Mouse (Mus musculus): ENCODE data around the gene Myh9. TPM values are rescaled to one million over a fixed set of nuclear protein-coding genes. Genes with fewer than 3 reads are reported as not detected.

The Myh9 gene
- polyA plus RNA-seq, 2 experiments from 2014 or later = 243 to 280 TPM

DNA sequence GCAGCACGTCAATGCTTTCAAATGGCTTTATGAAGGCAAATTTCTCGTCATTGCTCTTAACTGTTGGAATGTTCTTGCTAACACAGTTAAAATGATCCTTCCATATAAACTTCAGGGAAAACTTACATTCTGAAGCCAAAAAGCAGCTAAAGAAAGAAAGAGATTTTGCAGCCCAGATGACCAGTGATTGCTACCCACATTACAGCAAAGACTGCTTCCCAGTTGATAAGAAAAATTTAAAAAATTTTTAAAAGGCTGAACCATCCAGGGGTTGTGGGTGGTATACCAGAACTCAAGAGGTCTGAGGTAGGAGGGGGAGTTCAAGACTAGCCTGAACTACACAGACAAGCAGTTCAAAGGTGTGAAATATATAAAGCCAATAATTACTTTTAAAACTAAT lies 1.1 kb upstream of the Myh9 start:
- no peak for ATAC-seq

DNA sequence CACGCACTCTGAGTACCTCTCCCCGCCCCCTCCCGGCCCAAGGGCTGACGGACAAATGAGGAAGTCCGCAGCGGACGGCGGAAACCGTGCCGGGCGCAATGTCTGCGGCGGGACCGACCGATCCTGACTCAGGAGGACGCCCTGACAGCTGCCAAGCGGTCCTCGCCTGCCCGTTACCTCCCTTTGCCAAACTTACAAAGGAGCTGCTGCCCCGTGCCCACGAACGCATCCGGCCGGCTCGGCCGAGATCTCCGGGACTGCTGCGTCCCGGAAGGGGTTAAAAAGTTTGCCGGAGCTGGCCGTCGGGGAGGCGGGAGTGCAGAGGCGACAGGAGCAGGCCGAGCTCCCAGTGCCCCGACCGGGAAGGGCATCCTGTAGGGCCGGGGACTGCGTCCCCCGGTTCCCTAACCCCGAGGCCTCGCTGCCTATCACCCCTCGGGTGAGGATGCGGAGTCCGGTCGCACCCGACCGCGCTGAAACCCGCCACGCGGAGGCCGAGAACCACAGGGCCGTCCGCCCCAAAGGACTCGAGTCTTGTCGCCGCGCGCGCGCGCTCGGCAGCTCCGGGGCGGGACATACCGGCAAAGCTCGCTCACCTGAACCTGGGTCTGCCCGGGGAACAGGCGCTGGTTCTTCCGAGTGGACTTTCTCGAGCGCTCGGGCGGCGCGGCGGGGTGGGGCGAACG lies 471 bp downstream of the Myh9 start:
- peak; percentile 8 for ATAC-seq

DNA sequence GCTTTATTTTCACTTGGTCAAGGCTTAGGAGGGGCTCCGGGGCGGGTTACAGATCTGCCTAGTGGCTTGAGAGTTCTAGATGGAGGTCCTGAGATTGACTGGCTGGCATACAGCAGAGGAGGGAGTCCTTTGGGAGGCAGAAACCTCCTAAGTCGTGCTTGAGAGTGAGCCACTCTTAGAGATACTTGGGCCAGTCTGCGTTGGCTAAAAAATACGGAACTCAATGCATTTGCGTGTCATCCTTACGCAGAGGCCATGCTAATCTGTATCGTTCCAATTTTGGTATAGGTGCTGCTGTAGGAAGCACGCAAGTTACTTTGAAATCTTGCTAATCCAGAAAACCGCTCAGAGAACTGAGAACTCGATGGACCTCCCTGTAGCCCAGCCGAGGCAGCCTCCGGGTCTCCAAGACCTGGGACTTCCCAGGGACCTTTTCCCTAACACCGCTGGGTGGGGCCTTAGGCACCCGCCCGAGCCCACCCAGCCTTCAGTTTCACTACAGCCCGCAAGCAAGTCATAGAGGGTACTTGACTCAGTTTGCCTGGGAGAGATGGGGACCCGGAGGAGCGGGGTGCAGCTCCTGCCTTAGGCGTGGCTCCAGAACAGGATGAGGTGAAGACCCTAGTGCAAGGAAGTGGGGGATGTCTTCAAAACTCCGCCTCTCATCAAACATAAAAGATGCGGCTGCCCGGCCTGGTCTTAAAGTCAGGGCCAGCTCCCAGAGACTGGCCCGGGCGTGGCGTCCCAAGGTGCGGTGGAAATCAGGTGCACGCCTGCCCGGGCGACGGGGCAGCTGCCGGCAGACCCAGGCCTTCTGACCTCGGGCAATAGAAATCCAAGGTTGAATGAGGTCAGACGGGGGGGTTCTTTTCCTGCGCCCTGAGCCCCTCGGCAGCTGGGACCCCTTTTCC lies 1.3 kb downstream of the Myh9 start:
- ATAC-seq = no peak

DNA sequence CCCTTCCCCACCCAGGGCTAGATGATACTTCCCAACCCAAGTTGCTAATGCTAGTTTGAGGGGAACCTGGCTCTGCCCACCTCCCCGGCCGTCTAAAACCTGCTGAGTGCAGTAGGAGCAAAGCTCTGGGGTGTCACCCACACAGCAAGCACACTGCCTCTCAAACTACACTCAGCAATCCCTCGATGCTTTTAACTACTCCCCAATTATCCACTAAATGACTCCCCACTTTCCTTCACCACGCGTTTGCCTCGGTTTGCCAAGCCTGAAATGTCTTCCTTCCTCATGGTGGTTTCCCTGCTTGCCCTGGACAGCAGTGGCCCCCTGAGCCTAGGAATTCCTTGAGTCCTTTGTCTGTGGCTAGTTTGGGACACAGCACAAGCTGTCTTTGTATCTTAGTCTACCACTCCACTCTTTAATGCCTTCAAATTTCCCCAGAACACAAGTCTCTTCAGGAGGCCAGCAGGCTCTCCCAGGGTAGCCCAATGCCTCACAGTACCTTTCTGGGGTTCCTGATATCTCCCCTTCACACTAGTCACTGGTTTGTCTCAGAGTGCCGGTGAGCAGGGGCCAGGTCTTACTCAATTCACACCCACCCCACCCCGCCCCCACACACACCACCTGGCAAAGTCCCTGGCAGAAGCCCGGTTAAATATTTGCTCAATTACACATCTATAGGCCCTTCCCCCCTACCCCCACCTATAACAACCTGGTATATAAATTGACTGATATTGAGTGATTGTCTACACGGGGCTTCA lies 2.3 kb downstream of the Myh9 start:
- no peak for ATAC-seq

DNA sequence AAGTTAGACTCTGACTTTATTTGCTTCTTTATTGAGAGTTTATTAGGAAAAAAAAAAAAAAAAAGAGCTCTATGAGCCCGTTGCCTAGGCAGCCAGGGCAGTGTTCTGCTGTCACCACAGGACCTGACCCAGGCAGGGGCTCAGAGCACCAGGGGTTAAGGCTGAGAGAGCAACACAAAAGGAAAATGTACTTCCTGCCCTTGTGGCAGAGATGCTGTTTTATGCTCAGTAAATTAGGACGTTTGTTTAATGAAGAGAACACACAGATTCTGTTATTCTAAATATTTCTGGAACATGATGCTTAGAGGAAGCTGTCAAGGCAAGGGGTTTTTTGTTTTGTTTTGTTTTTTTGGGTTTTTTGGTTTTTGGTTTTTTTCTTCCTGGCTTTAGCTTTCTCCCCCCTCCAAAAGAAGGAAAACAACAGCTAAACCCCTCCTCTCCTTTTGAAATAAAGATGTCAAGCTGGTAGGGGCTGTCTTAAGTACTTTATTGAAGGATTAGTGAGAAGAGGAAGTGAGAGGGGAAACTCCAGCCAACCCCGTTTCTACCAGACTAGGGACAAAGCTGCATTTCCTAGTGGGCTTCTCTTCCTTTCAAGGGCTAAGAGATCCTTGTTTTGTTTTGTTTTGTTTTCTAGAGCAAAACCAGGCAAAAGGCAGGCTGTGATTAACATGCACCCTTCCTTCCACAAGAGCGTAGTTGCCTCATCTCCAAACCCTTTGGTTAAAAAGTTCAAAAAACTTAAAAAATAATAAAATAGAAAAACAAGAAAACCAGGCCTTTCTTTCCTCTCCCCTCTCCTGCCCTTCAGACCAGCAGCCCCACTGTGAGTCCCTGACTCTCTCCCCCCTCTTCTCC lies 3.2 kb downstream of the Myh9 start:
- peak; percentile 2 for ATAC-seq

DNA sequence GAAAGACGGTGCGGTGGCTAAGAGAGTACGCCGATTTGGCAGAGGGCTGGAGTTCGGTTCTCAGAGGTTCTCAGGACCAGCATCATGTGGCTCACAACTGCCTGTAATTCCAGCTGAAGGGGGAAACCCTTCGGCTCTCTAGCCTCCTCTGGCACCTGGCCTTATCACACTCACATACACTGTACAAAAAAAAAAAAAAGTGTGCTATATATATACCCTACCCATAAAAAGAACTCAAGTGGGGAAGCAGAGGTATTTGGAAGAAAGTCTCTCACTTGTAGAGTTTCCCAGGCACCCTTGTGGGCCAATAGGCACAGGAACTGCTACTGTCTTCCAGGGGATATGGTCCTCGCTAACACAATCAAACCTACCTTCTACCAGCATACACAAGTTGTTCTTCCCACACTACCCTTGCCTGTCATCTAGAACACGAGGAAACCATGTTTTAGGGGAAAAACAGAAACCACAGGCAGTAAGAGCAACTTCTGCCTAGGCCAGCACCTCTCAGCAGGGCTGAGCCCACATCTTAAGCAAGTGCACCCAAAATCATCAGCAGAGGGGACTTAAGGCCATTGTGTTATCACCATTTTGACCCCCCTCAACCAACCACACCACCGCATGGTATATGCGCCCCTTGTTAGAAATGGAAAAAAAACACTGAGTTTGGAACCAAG lies 4.4 kb downstream of the Myh9 start:
- no peak for ATAC-seq

DNA sequence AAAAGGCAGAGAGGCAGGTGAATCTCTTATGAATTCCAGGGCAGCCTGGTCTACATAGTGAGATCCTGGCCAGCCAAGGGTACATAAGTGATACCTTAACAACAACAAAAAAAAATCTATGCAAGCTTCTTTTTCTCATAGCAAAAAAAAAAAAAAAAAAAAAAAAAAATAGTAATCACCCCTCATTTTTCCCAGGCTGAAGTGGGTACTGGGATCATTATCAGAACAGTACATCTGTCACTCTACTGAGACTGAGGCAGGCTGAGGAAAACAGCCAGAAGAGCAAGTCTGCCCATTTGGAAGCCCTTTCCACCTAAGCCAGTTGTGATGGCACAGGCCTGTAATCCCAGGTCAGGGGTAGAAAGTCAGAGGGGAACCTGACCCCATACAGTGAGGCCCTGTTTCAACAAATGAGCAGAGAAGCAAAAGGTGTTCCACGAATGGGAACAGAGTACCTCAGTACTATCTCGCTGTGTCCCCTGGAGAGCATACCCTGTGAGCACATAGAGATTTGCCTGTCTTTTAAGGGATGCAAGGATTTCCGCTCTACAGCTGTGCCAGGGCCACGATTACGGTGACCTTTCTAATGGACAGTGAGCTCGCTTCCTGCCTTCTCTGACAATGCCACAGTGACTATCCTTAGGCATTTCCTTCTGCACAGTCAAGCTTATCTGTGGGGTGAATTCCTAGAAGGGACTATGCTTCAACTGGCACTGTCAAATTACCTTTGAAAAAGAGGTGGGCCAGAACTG lies 5.1 kb downstream of the Myh9 start:
- no peak for ATAC-seq

DNA sequence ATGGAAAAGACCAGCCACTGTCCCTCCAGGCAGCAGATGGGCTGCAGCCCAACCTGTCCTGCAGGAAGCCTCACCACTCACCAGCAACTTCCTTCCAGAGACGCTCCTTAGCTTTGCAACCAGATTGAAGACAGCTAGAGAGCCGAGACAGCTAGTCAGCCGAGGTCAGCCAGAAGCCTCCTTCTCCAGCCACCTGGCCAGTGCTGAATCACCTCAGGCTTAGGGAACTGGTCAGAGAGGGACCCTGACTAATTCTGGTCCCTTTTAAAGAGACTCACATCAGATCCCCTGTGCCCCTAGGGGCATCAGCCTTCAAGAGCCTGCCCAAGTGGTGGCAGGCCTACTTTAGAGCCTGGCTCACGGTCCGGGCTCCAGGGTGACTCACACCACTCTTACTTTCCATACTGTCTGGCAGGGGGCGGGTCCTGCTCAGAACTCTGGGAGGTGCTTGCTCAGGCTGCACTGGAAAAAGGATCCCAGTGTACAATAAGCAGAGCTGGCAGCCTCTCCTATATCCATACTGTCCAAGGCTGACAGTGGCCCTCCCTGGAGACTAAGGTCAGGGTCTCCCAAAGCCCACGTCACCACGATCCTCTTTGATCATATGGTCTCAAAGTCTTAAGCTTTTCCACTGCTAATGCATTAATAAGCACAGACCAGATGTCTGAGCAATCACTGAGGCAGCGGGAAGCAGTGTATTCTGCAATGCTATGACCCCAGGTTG lies 5.9 kb downstream of the Myh9 start:
- ATAC-seq = no peak

DNA sequence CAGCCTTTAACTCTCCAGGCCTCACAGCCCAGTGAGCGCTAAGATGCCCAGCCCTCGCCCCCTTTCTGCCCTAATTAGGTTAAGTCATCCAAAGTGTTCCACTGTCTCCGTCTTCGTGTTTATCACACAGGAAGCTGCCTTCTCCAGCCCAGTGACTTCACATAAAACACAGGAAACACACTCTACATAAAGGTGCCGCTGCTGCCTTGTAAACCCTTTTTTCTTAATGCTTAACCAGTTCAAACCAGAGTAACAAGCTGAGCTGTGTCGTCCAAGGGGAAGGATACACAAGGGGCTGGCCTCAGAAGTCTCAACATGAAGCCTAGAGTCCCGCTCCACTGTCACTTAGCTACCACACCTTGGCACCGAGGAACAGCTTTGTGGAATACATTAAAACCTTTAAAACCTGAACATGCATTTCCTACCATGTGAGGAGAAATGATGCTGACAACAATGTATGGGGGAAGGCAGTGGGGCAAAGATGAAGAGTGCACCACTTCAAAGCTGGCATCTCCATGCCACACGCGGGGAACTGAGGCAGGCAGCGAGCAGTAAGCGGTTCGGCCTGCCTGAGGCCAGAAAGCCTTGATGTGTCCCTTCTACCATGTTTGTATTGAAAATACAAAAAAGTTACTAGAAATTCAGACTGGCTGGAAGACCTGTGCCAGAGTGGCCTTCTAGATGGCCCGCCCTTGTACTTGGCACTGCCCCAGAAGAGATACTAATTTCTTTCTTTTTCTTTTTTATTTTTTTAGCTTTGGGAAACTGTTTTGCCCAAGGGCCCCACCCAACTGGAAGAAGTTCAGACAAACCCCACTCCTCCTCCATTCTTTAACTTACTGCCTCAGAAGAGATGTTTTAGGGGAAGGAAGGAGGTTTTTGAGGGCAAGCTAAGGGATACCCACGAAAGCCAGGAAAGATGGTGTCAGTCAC lies 7.4 kb downstream of the Myh9 start:
- peak; percentile 65 for ATAC-seq

DNA sequence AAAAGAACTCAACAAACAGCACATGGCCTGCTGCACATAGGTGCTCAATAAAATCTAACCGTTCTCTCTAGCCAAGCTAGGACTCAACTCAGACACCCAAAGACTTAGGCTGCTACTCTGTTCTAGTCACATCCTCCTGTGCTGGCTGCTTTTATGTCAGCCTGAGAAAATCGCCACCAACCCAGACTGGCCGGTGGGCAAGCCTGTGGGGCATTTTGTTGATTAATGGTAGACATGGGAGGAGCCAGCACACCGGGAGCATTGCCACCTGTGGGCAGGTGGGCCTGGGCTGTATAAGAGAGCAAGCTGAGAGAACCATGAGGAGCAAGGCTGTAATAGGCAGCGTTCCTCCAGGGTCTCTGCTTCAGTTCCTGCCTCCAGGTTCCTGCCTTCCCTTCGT lies 8.2 kb downstream of the Myh9 start:
- no peak for ATAC-seq

DNA sequence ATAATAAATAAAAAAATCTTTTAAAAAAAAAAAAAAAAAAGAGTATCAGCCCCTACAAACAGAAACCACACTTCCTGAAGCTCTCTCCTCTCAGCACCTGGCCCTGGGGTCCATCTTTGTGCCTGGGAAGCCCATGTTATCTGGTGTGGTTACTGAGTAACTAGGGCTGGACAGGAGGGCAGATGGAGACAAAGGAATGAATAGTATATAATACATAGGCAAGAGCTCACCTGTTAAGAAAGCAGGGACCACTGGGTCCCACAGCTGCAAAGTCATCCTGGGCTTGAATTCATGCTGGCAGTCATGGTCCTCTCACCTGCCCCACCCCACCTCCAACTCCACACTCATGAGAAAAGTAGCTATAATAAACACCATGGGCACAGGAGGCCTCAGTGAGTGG lies 8.9 kb downstream of the Myh9 start:
- ATAC-seq = no peak

DNA sequence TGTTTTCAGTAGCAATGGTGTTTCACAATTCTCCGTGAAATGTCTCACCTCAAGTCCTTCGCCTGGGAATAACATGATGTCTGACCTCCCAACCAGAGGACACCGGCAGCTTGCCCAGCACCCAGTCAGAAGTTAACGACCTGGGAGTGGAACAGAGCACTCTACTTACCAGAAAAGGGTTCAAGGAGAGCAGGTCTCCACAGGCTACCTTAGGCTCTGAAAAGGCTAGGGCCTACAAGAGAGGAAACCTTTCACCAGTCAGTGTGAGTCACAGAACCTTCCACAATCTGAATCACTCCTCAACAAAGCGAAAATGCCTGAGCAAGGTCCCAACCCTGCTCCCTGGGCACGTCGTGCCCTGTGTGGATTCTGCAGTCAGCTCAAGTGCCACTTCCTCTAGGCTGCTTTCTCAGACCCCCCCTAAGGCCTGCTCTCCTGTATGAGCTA lies 9.5 kb downstream of the Myh9 start:
- ATAC-seq = peak; percentile 4

DNA sequence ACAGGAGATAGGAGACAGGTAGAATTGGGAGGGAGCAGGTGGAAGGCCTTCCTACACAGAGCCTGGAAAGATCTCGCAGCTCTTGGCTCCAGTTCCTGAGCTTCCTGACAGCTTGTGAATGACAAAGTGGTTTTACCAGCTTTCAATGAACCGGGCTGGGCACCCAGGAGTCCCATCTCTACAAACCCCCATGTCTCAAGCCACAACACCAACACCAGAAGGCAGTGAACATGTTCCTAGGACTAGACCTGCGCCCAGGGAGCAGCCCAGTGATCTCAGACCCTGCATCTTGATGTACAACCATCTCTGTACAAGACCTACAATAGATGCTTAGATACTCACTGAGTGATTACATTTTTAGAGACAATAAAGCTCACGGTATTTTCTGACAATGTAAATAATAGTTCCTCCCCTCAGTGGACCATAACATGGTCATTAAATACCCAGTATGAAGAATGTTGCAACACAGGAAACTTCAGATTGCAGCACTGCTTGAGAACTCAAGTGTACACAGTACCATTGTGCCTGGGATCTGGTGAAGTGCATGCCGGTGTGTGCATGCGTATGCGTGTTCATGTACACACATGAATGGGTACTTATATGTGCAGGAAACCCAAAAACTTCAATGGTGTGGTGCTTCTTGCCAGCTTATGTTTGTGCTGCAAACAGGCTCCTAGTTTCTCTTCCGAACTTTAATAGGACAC lies 10.1 kb downstream of the Myh9 start:
- ATAC-seq = no peak

DNA sequence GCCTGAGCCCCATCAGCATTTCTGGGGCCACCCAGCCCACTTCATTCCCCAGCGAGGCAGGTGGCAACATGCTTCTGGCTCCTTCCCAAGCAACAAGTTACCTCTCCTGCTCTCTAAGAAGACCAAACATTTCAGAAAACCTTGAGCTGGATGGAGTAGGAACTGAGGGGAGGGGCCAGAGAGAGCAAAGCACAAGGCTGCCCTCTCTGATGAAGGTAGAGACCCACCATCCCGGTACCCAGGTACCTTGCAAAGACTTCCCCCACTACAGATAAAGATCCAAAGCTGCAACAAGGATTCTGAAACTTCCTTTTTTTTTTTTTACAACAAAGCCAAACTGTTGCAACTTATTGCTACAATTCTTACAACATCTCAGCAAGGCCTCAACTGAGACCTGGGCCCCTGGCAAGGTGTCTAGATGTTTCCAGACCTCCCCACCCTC lies 10.8 kb downstream of the Myh9 start:
- ATAC-seq = no peak

DNA sequence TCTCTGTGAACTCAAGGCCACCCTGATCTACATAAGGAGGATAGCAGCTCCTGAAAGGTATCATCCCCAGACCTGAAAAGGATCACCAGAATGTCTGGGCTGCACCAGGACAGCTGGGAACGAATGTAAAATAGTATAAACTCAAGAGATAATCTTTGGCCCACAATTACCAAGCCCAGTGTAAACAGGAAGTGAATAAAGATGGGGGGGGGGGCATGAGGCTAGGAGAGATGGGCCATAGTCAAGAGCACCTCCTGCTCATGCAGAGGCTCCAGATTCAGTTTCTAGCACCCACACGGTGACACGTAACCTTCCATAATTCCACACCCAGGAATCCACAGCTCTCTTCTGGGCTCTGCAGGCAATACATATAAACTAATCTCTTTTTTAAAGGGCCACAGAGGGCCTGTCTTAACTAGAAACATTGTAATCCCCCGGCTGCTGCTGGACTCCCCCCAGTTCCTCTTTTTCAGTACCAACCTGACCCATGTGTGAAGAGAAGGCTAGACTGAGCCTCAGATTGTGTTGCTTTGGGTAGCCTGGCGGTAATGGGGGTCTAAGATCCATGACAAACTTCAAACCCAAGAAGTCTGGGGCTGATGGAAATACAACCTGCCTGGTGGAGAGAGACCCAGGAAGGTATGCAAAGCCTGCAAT lies 11.4 kb downstream of the Myh9 start:
- ATAC-seq = peak; percentile 7

DNA sequence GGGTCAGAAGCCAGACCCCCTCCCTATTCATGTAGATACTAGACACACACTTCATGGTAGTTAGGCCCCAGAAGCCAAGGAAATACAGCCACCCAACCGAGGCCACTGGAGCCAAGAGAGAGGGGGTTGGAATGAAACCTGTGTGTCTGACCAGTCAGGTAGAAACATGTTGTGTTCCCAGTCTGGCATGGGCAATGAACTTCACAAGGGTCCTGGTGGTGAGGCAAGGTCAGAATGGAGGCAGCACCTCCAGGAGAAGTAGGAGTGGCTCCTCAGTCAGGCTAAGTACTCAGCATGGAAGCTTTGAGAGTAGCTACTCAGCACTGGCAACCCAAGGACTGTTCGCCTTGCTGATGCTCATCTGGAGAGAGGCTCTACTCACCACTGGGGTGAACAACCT lies 12.4 kb downstream of the Myh9 start:
- no peak for ATAC-seq

DNA sequence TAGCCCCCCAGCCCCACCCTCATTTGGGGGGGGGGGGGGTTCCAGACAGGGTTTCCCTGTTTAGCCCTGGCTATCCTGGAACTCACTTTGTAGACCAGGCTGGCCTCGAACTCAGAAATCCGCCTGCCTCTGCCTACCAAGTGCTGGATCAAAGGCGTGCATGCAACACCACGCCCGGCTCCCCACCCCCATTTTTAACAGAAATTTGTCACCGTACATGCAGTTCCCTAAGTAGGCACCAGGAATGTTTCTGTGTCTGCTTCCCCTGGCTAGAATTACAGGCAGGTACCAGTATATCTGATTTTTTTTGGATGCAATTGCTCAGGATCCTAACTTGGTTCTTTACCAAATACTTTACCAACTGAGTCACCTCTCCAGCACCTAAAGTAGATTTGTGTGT lies 13.1 kb downstream of the Myh9 start:
- ATAC-seq = no peak

DNA sequence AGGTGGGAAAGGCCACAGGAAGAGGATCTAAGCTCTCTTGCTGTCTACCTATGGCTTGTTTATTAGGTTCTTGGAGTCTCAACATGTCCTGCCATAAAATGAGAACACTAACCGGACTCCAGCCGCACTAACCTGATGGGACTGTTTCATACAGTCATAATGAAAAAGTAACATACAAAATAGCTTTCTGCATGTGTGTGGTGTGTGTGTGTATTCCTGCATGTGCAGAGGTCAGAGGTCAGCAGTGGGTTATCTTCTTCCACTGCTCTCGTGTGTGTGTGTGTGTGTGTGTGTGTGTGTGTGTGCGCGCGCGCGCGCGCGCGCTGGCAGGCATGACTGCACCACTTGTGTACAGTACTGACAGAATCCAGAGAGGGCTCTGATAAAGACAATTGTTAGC lies 13.7 kb downstream of the Myh9 start:
- ATAC-seq = no peak
